Mouse (Mus musculus) lung, postnatal 0 days (tissue): ENCODE measurements around the gene Ptpn3. TPM values are rescaled to one million over a fixed set of nuclear protein-coding genes. Genes with fewer than 3 reads are reported as not detected.
A peak's percentile ranks its signal among the peaks of the same experiment; 100 is the strongest.

Experiments
- ATAC-seq: fragments of 200-750 bp; cut with Nextera tagmentation; 2 replicates; pipeline ENCODE4 v1.8.0; 2017; ENCODE audit warnings: moderate library complexity
- DNase-seq: peaks from one replicate; pipeline ENCODE4 v3.0.0-alpha.2; 2016; ENCODE audit warnings: low spot score
- H3K27ac ChIP-seq: fragments of 300-500 bp; sonication (generic); 2 replicates; pipeline ENCODE4 v1.5.1; 2014; ENCODE audit warnings: antibody characterized with exemption, mild to moderate bottlenecking, low read length, mixed read lengths
- H3K27me3 ChIP-seq: fragments of 300-500 bp; sonication (generic); replicated peaks from 2 replicates; pipeline ENCODE4 v1.6.1; 2014; ENCODE audit warnings: low read length, mixed read lengths; ENCODE audit not compliant: insufficient read depth
- H3K36me3 ChIP-seq: fragments of 300-500 bp; sonication (generic); 2 replicates; pipeline ENCODE4 v1.6.1; 2014; ENCODE audit warnings: low read length, mixed read lengths; ENCODE audit not compliant: insufficient read depth
- H3K4me1 ChIP-seq: fragments of 300-500 bp; sonication (generic); 2 replicates; pipeline ENCODE4 v1.6.1; 2014; ENCODE audit warnings: antibody characterized with exemption, low read depth, low read length, mixed read lengths; ENCODE audit not compliant: insufficient read depth
- H3K4me2 ChIP-seq: fragments of 300-500 bp; sonication (generic); replicated peaks from 2 replicates; pipeline ENCODE4 v1.6.1; 2014; ENCODE audit warnings: low read depth, mild to moderate bottlenecking, low read length, moderate library complexity, mixed read lengths
- H3K4me3 ChIP-seq: fragments of 300-500 bp; sonication (generic); 2 replicates; pipeline ENCODE4 v1.5.1; 2014; ENCODE audit warnings: low read depth, low read length
- H3K9ac ChIP-seq: fragments of 300-500 bp; sonication (generic); replicated peaks from 2 replicates; pipeline ENCODE4 v1.6.1; 2014; ENCODE audit warnings: low read depth, mild to moderate bottlenecking
- H3K9me3 ChIP-seq: fragments of 300-500 bp; sonication (generic); 2 replicates; pipeline ENCODE4 v1.6.1; 2016; ENCODE audit warnings: low read length, mixed read lengths
- CTCF ChIP-seq: IDR thresholded peaks from 2 replicates; pipeline ENCODE4 v1.5.1; 2016; ENCODE audit warnings: antibody characterized with exemption, mild to moderate bottlenecking
- EP300 ChIP-seq: IDR thresholded peaks from 2 replicates; pipeline ENCODE4 v1.6.1; 2016; ENCODE audit warnings: antibody characterized with exemption, mild to moderate bottlenecking, control low read depth
- WGBS: fragments of 180-500 bp; shearing (Covaris S2); extraction: QIAGEN DNeasy Blood & Tissue Kit; methylation state at CpG from one replicate; pipeline ENCODE4 v1.1.7; 2014; 5-methylcytosine and 5-hydroxymethylcytosine counted together
- polyA plus RNA-seq: library from polyadenylated mRNA; unstranded; fragments of >200 nt; fragmentation: Nextera tagmentation; extraction: Ambion mirVana; gene quantifications from 2 replicates; pipeline ENCODE4 v1.2.1, GENCODE M21; 2015

Ptpn3 gene
- polyA plus RNA-seq, 1 experiment from 2014 or later, result 4.7 TPM

GRCm38 (mm10) chr4:57308214-57309000 is 6.8 kb upstream of the Ptpn3 start:
- H3K4me3 ChIP-seq, result peak overlapping the region; percentile 17
- DNase-seq (peak; percentile 84), ATAC-seq (peak; percentile 88)
- peak overlapping the region; percentile 83 for H3K27ac ChIP-seq
- H3K27me3 ChIP-seq, result no peaks in the 10 kb centered on the region
- peak; percentile 61 for TF ChIP-seq CTCF
- TF ChIP-seq EP300, result peak; percentile 68
- peak overlapping the region; percentile 27 for H3K4me2 ChIP-seq
- H3K9me3 ChIP-seq, result no peaks in the 10 kb centered on the region
- H3K9ac ChIP-seq, result no peak overlapping the region
- H3K36me3 ChIP-seq, result no peaks in the 10 kb centered on the region
- 7% methylated on average over 26 of the region's 26 CpGs for WGBS
- H3K4me1 ChIP-seq, result peaks cover 7% of the 10 kb centered on the region; the same call in 1 of the 2 replicates

- no peak for TF ChIP-seq CTCF
- TF ChIP-seq EP300, result no peak
- H3K4me1 ChIP-seq, result peaks cover 7% of the 10 kb centered on the region; the same call in 1 of the 2 replicates
- no peaks in the 10 kb centered on the region for H3K9me3 ChIP-seq
- no peak overlapping the region for H3K4me3 ChIP-seq
- H3K36me3 ChIP-seq, result no peaks in the 10 kb centered on the region
- whole genome bisulfite sequencing, result 49% methylated on average over 4 of the region's 4 CpGs
- no peaks in the 10 kb centered on the region for H3K27me3 ChIP-seq
- ATAC-seq, result peak; percentile 37; the same call in 1 of the 2 replicates
- H3K4me2 ChIP-seq, result peak overlapping the region; percentile 27; the same call in 1 of the 2 replicates
- no peak overlapping the region for H3K9ac ChIP-seq
- H3K27ac ChIP-seq, result peak overlapping the region; percentile 83
- peak; percentile 27 for DNase-seq
These were observed 6.1 kb upstream of the Ptpn3 start for GRCm38 (mm10) chr4:57307747-57308146.

GRCm38 (mm10) chr4:57306260-57306659 is 4.6 kb upstream of the Ptpn3 start:
- ATAC-seq, result no peak
- H3K9me3 ChIP-seq, result no peaks in the 10 kb centered on the region
- no peak overlapping the region for H3K9ac ChIP-seq
- no peaks in the 10 kb centered on the region for H3K27me3 ChIP-seq
- no peak for TF ChIP-seq EP300
- TF ChIP-seq CTCF, result no peak
- no peak for DNase-seq
- H3K36me3 ChIP-seq, result no peaks in the 10 kb centered on the region
- H3K4me3 ChIP-seq, result no peak overlapping the region
- no peak overlapping the region for H3K27ac ChIP-seq
- H3K4me1 ChIP-seq, result peaks cover 8% of the 10 kb centered on the region; the same call in 1 of the 2 replicates
- WGBS, result 79% methylated on average over 4 of the region's 4 CpGs
- no peak overlapping the region for H3K4me2 ChIP-seq

DNA sequence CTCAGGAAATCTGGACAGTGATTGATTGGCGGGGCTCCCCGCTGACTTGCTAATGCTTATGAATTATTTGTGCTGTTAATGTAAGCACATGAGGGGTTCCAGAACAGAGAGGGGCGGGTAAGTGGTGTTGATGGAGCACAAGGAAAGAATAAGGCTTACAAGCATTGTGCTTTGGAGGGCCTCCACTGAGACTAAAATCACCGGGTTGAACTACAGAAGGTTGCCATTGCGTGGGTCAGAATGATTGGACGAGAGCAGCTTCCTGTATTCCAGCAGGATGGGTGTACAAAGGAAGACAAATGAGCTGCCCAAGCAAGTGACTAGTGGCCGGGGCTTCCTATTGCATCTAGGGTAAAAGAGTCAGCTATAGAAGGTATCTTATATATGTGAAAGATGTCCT is 4.0 kb upstream of the Ptpn3 start:
- H3K4me2 ChIP-seq, result no peak overlapping the region
- WGBS, result 49% methylated on average over 7 of the region's 7 CpGs
- DNase-seq (no peak), ATAC-seq (no peak)
- no peaks in the 10 kb centered on the region for H3K27me3 ChIP-seq
- H3K27ac ChIP-seq, result no peak overlapping the region
- no peaks in the 10 kb centered on the region for H3K9me3 ChIP-seq
- H3K9ac ChIP-seq, result no peak overlapping the region
- no peaks in the 10 kb centered on the region for H3K36me3 ChIP-seq
- H3K4me1 ChIP-seq, result peaks cover 11% of the 10 kb centered on the region; the same call in 1 of the 2 replicates
- H3K4me3 ChIP-seq, result no peak overlapping the region
- TF ChIP-seq CTCF, result no peak
- TF ChIP-seq EP300, result peak; percentile 23; the same call in 1 of the 2 replicates

DNA sequence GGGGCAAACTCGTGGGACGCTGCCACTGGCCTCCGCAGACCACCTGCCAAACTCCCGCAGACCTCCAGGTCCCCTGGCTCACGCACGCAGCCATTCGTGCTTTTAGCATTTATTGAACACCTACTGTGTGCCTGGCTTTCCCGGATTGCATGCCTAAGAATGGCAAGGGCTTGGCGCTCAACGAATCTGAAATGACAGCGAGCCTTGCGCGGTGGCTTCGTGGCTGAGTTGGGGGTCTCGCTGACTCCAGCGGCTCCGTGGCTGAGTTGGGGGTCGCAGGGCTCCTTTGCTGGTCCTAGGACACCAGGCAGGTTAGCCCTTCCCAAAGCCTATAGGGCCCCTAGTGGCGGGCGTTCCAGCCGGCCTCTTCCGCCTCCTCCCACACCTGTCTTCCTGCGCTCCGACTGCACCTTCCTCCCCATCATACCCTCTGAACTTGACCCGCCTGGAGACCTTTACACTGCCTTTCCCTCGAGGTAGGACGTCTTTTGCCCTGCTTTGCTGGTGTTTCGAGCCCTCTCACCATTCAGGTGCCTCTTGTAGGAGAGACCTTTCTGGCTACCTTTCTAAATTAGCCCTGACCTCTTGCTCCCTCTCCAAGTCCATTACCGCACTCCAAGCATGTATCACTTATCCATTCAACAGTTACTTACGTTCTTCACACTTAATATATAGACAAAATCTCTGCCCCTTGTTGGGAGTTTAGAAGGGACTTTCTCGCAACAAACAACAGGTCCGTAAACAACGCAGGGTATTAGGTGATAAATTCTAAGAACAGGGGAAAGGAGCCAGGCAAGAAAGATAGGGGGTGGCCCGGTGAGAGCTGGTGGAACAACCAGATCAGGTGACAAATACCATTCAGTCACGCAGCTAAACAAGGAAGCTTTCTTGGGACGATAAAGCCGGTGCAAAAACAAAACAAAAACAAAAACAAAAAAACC is 898 bp downstream of the Ptpn3 start:
- ATAC-seq, result peak; percentile 18; the same call in 1 of the 2 replicates
- Histone ChIP-seq H3K36me3 (no peaks in the 10 kb centered on the region), H3K9me3 (no peaks in the 10 kb centered on the region), H3K4me3 (peak overlapping the region; percentile 79), H3K9ac (peak overlapping the region; percentile 65), H3K4me1 (peaks cover 6% of the 10 kb centered on the region; the same call in 1 of the 2 replicates), H3K27ac (peak overlapping the region; percentile 86), H3K4me2 (peak overlapping the region; percentile 79), H3K27me3 (no peaks in the 10 kb centered on the region)
- TF ChIP-seq CTCF (peak; percentile 44), EP300 (no peak)
- WGBS, result under 1% methylated on average over 35 of the region's 37 CpGs
- DNase-seq, result peak; percentile 54
